In the genomic region with DNA sequence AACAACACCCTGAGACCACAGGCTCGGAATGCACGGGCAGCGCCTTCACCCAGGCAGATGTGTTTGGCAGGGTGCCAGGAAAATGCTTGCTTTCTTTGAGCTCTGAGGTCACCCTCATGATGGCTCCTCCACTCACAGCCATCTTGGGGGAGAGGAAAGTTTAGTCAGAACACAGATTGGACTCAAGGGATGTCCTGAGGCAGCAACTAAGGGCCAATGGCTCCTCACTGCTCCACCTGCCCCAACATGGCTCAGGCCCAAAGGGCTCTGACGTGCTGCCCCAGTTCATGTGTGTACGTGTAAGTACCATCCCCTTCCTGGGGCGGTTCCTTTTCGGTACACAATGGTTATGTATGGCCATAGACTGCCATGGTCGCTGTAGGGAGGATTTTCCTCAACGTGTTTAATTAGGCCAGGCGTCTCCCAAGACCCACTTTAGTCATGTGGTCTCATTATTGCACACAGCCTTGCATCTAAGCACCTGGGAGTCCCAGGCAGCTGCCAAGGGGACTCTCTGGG, we compare ENCODE assay signal across 9 mouse cellular contexts. TPM values are rescaled to one million over a fixed set of nuclear protein-coding genes. Genes with fewer than 3 reads are reported as not detected.
DNase-seq lines count a peak whose midpoint lies in the region; ATAC-seq lines count a peak whose summit lies in the region.
"Had no signal": no experiment of that assay in that cellular context is flagged by ENCODE, and none has a peak within 500 bp of the region (broad histone marks: within the 10 kb centered on the region; RNA-seq: fewer than 3 reads in every experiment).

No protein-coding gene starts in this region.

- H3K4me3 ChIP-seq in heart, embryonic 14.5 days (ENCODE audit: control insufficient read depth in 1 of 2, insufficient read depth in 1 of 2, low read depth in 1 of 2, low read length in 2 of 2), result no peak overlapping the region
- H3K4me3 ChIP-seq: stomach, embryonic 15.5 days had no signal

- no peaks in the 10 kb centered on the region for H3K27me3 ChIP-seq in heart, embryonic 14.5 days (ENCODE audit: control insufficient read depth, insufficient read depth, low read length)
- H3K27me3 ChIP-seq: stomach, embryonic 15.5 days had no signal

- ATAC-seq in heart, embryonic 14.5 days (ENCODE audit: insufficient number of reproducible peaks, insufficient read depth, low FRiP score, low read depth), result peak; percentile 32; the same call in 1 of the 2 replicates
- no peak for ATAC-seq in erythroblast, adult 5-6 weeks (replicated peaks; ENCODE audit: low FRiP score, poor library complexity, severe bottlenecking)

- peak overlapping the region; percentile 12 to 65; a peak in 3 of 4 replicates for H3K27ac ChIP-seq in heart, embryonic 14.5 days (replicated peaks in 1 of 2; ENCODE audit: control insufficient read depth in 1 of 2, insufficient read depth in 1 of 2, low read depth in 2 of 2, low read length in 2 of 2)
- H3K27ac ChIP-seq: stomach, embryonic 15.5 days had no signal

- H3K4me2 ChIP-seq in heart, embryonic 14.5 days (ENCODE audit: low read length), result no peak overlapping the region
- H3K4me2 ChIP-seq: stomach, embryonic 15.5 days had no signal

- no peaks in the 10 kb centered on the region for H3K36me3 ChIP-seq in heart, embryonic 14.5 days (ENCODE audit: control insufficient read depth, insufficient read depth, low read length)
- H3K36me3 ChIP-seq: stomach, embryonic 15.5 days had no signal

- DNase-seq in heart, adult 8-10 months (ENCODE audit: low spot score), result no peak
- DNase-seq in 416B (ENCODE audit: low read depth), result peak; percentile 17
- peak; percentile 83 for DNase-seq in ZHBTc4 (ENCODE audit: low read depth, low spot score)
- peak; percentile 58 for DNase-seq in lung, postnatal 10 days
- no peak for DNase-seq in frontal cortex, postnatal 36 days (ENCODE audit: low spot score in 2 of 2)
- no peak for DNase-seq in urinary bladder, postnatal 25 days (ENCODE audit: low spot score)

- H3K9ac ChIP-seq in heart, embryonic 14.5 days (ENCODE audit: low read length), result no peak overlapping the region
- H3K9ac ChIP-seq: stomach, embryonic 15.5 days had no signal

- peaks cover 29 to 33% of the 10 kb centered on the region in 2 experiments for H3K4me1 ChIP-seq in heart, embryonic 14.5 days (ENCODE audit: control insufficient read depth in 2 of 2, insufficient read depth in 2 of 2, low read length in 2 of 2)
- H3K4me1 ChIP-seq: stomach, embryonic 15.5 days had no signal

- no peaks in the 10 kb centered on the region for H3K9me3 ChIP-seq in heart, embryonic 14.5 days (ENCODE audit: control insufficient read depth, low read length)
- H3K9me3 ChIP-seq: stomach, embryonic 15.5 days had no signal

- WGBS in heart, embryonic 14.5 days, result 58% methylated on average over 10 of the region's 10 CpGs

RNA-seq across cellular contexts. Expression of a gene that starts 32.6 kb away (rescaled TPM):
- polyA plus RNA-seq in heart, embryonic 14.5 days (2014; fragmentation: Nextera tagmentation; extraction: Ambion mirVana), result 10.5 and 11.3 TPM in 2 replicates
- 10 to 100 TPM in 2 of 4 experiments, 1 to 10 TPM in 2; 8.3 to 14.2 (median 11.6) TPM for total RNA-seq in heart, adult 8-10 months (2022)
- not detected in 2 replicates for total RNA-seq in erythroblast, adult 5-6 weeks (2015; ENCODE audit: low replicate concordance)
- not detected in 2 replicates for total RNA-seq in erythroblast, adult 5-6 weeks (2017; ENCODE audit: low replicate concordance)

Comparison
In these comparisons a context has a peak if more than half of its experiments do, and no peak if none do; other contexts are left out.
1. DNase-seq: peak in 416B (single experiment), ZHBTc4 (single experiment) and lung, postnatal 10 days (single experiment); none in heart, adult 8-10 months (single experiment), frontal cortex, postnatal 36 days (0 of 2) and urinary bladder, postnatal 25 days (single experiment).
2. RNA of a gene that starts 32.6 kb away (total RNA-seq): 8.3 to 14.2 TPM in heart, adult 8-10 months; not detected in erythroblast, adult 5-6 weeks; every median in the first group is over 4 times any median in the second.